Mouse (Mus musculus) neural tube, embryonic 11.5 days (tissue): Measurements from ENCODE around the gene Ehmt2. TPM values are rescaled to one million over a fixed set of nuclear protein-coding genes. Genes with fewer than 3 reads are reported as not detected.

Source experiments
- ATAC-seq: fragments of 200-750 bp; cut with Nextera tagmentation; 2 replicates; pipeline ENCODE4 v1.8.0; 2017; ENCODE audit warnings: moderate number of reproducible peaks, mild to moderate bottlenecking, moderate TSS enrichment, moderate library complexity; ENCODE audit not compliant: insufficient read depth, low FRiP score, low TSS enrichment
- DNase-seq: peaks from one replicate; pipeline ENCODE4 v3.0.0-alpha.2; 2015; ENCODE audit warnings: low spot score
- H3K27ac ChIP-seq: fragments of 300-500 bp; sonication (generic); 2 replicates; pipeline ENCODE4 v1.5.1; 2014; ENCODE audit warnings: low read depth, mild to moderate bottlenecking, low read length
- H3K27me3 ChIP-seq: fragments of 300-500 bp; sonication (generic); 2 replicates; pipeline ENCODE4 v1.6.1; 2014; ENCODE audit warnings: mild to moderate bottlenecking, low read length, mixed read lengths; ENCODE audit not compliant: control insufficient read depth, insufficient read depth
- H3K36me3 ChIP-seq: fragments of 300-500 bp; sonication (generic); 2 replicates; pipeline ENCODE4 v1.6.1; 2014; ENCODE audit warnings: mild to moderate bottlenecking, low read length, moderate library complexity, mixed read lengths; ENCODE audit not compliant: control insufficient read depth, insufficient read depth
- H3K4me1 ChIP-seq: fragments of 300-500 bp; sonication (generic); 2 replicates; pipeline ENCODE4 v1.6.1; 2014; ENCODE audit warnings: low read length, mixed read lengths; ENCODE audit not compliant: control insufficient read depth, insufficient read depth
- H3K4me2 ChIP-seq: fragments of 300-500 bp; sonication (generic); 2 replicates; pipeline ENCODE4 v1.6.1; 2014; ENCODE audit warnings: low read depth, mild to moderate bottlenecking, moderate library complexity
- H3K4me3 ChIP-seq: fragments of 300-500 bp; sonication (generic); 2 replicates; pipeline ENCODE4 v1.5.1; 2014; ENCODE audit warnings: low read depth, low read length
- H3K9ac ChIP-seq: fragments of 300-500 bp; sonication (generic); 2 replicates; pipeline ENCODE4 v1.6.1; 2014; ENCODE audit warnings: mild to moderate bottlenecking, low read length
- H3K9me3 ChIP-seq: fragments of 300-500 bp; sonication (generic); 2 replicates; pipeline ENCODE4 v1.6.1; 2016; ENCODE audit warnings: low read length; ENCODE audit not compliant: control insufficient read depth
- WGBS: fragments of 180-500 bp; shearing (Covaris S2); extraction: QIAGEN DNeasy Blood & Tissue Kit; methylation state at CpG from one replicate; pipeline ENCODE4 v1.1.7; 2014; 5-methylcytosine and 5-hydroxymethylcytosine counted together
- polyA plus RNA-seq: library from polyadenylated mRNA; unstranded; fragments of >200 nt; fragmentation: Nextera tagmentation; extraction: Ambion mirVana; gene quantifications from 2 replicates; pipeline ENCODE4 v1.2.1, GENCODE M21; 2014

The Ehmt2 gene
- polyA plus RNA-seq, 1 experiment from 2014 or later = 62.7 TPM

- Histone ChIP-seq H3K27me3 (no peaks in the 10 kb centered on the region), H3K4me1 (0 out of 2 replicates have a peak, but pooled peaks cover 4% of the 10 kb centered on the region), H3K9me3 (no peaks in the 10 kb centered on the region), H3K4me2 (no peak overlapping the region), H3K9ac (no peak overlapping the region), H3K27ac (no peak overlapping the region), H3K4me3 (no peak overlapping the region), H3K36me3 (no peaks in the 10 kb centered on the region)
- DNase-seq = no peak
- 87% methylated on average over 18 of the region's 18 CpGs for WGBS
- ATAC-seq = no peak
These were observed 29.2 kb downstream of the Ehmt2 start for GRCm38 (mm10) chr17:34927306-34928019.

- Histone ChIP-seq H3K27ac (no peak overlapping the region), H3K27me3 (no peaks in the 10 kb centered on the region), H3K9me3 (no peaks in the 10 kb centered on the region), H3K4me3 (no peak overlapping the region), H3K4me2 (no peak overlapping the region), H3K36me3 (no peaks in the 10 kb centered on the region), H3K4me1 (0 out of 2 replicates have a peak, but pooled peaks cover 4% of the 10 kb centered on the region), H3K9ac (no peak overlapping the region)
- WGBS = 83% methylated on average over 4 of the region's 4 CpGs
- ATAC-seq = no peak
- no peak for DNase-seq
These were observed 30.6 kb downstream of the Ehmt2 start for GRCm38 (mm10) chr17:34928841-34929240.

GRCm38 (mm10) chr17:34931061-34931734 is 32.9 kb downstream of the Ehmt2 start, which contains the start of gene Neu1:
Neu1 (plus strand) TSS chr17:34931253.
- Histone ChIP-seq H3K4me1 (0 out of 2 replicates have a peak, but pooled peaks cover 4% of the 10 kb centered on the region), H3K27ac (no peak within 1 kb of the TSS), H3K4me3 (peak within 1 kb of the TSS; percentile 69), H3K4me2 (peak within 1 kb of the TSS; percentile 97), H3K36me3 (no peaks in the 10 kb centered on the region), H3K9ac (peak within 1 kb of the TSS; percentile 67), H3K27me3 (no peaks in the 10 kb centered on the region), H3K9me3 (no peaks in the 10 kb centered on the region)
- 1% methylated on average over 38 of the region's 38 CpGs for WGBS
- ATAC-seq (peak; percentile 97), DNase-seq (peak; percentile 97)

GRCm38 (mm10) chr17:34931735-34932098 is 33.4 kb downstream of the Ehmt2 start:
- Histone ChIP-seq H3K9ac (peak overlapping the region; percentile 67), H3K9me3 (no peaks in the 10 kb centered on the region), H3K27ac (no peak overlapping the region), H3K4me1 (0 out of 2 replicates have a peak, but pooled peaks cover 4% of the 10 kb centered on the region), H3K4me2 (peak overlapping the region; percentile 97), H3K27me3 (no peaks in the 10 kb centered on the region), H3K4me3 (peak overlapping the region; percentile 69), H3K36me3 (no peaks in the 10 kb centered on the region)
- WGBS = 8% methylated on average over 14 of the region's 14 CpGs
- no peak for ATAC-seq
- DNase-seq = no peak

GRCm38 (mm10) chr17:34932287-34932686 is 34.0 kb downstream of the Ehmt2 start:
- no peaks in the 10 kb centered on the region for H3K36me3 ChIP-seq
- no peaks in the 10 kb centered on the region for H3K27me3 ChIP-seq
- WGBS = 92% methylated on average over 8 of the region's 8 CpGs
- peak overlapping the region; percentile 67 for H3K9ac ChIP-seq
- ATAC-seq (no peak), DNase-seq (no peak)
- no peak overlapping the region for H3K27ac ChIP-seq
- H3K4me1 ChIP-seq = 0 out of 2 replicates have a peak, but pooled peaks cover 4% of the 10 kb centered on the region
- H3K9me3 ChIP-seq = no peaks in the 10 kb centered on the region
- H3K4me2 ChIP-seq = peak overlapping the region; percentile 97
- peak overlapping the region; percentile 69; the same call in 1 of the 2 replicates for H3K4me3 ChIP-seq

GRCm38 (mm10) chr17:34934031-34934430 is 35.8 kb downstream of the Ehmt2 start:
- Histone ChIP-seq H3K4me3 (no peak overlapping the region), H3K4me1 (0 out of 2 replicates have a peak, but pooled peaks cover 4% of the 10 kb centered on the region), H3K36me3 (no peaks in the 10 kb centered on the region), H3K9me3 (no peaks in the 10 kb centered on the region), H3K27ac (no peak overlapping the region), H3K27me3 (no peaks in the 10 kb centered on the region), H3K4me2 (no peak overlapping the region), H3K9ac (no peak overlapping the region)
- 77% methylated on average over 24 of the region's 24 CpGs for WGBS
- ATAC-seq (no peak), DNase-seq (no peak)

- no peaks in the 10 kb centered on the region for H3K9me3 ChIP-seq
- H3K27me3 ChIP-seq = no peaks in the 10 kb centered on the region
- no peak overlapping the region for H3K4me3 ChIP-seq
- no peak overlapping the region for H3K9ac ChIP-seq
- 51% methylated on average over 8 of the region's 8 CpGs for WGBS
- H3K4me1 ChIP-seq = 0 out of 2 replicates have a peak, but pooled peaks cover 4% of the 10 kb centered on the region
- no peaks in the 10 kb centered on the region for H3K36me3 ChIP-seq
- ATAC-seq (no peak), DNase-seq (no peak)
- no peak overlapping the region for H3K27ac ChIP-seq
- no peak overlapping the region for H3K4me2 ChIP-seq
These were observed 36.6 kb downstream of the Ehmt2 start for GRCm38 (mm10) chr17:34934830-34935229.

GRCm38 (mm10) chr17:34937960-34938505 is 39.8 kb downstream of the Ehmt2 start:
- H3K4me1 ChIP-seq = peaks cover 5% of the 10 kb centered on the region
- no peaks in the 10 kb centered on the region for H3K27me3 ChIP-seq
- ATAC-seq (no peak), DNase-seq (no peak)
- H3K9ac ChIP-seq = no peak overlapping the region
- no peaks in the 10 kb centered on the region for H3K9me3 ChIP-seq
- H3K36me3 ChIP-seq = no peaks in the 10 kb centered on the region
- H3K27ac ChIP-seq = no peak overlapping the region
- WGBS = 86% methylated on average over 6 of the region's 6 CpGs
- H3K4me2 ChIP-seq = no peak overlapping the region
- no peak overlapping the region for H3K4me3 ChIP-seq
